ENCODE assay signal across 8 mouse cellular contexts in the genomic region with DNA sequence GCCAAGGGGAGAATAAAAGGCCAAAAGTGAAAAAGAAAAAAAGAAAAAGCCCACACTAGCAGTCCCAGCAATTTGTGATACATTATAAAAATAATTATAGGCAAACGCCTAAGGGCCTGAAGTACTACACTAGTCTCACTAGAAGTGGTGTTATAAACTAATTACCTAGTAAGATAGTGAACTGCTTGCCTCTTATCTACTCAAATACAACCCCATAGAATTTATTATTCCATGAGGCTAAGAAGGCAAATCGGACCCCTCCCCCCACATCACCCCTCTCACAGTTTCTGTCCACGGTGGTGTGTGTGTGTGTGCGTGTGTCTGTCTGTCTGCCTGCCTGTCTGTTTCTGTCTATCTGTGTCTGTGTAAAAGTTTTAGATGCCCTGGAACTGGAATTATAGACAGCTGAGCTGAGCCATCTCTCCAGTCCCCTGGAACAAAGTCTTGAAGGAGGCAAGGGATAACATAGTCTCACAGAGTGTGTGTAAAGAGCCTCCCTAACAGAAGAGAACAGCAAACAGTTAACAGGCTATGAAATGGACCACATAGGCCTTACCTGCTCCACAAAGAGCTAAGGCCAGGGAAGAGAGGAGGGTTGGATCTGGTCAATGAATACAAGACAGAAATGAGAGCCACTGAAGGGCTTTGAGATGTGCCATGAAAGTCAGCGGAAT. TPM values are rescaled to one million over a fixed set of nuclear protein-coding genes. Genes with fewer than 3 reads are reported as not detected.
A peak's percentile ranks its signal among the peaks of the same experiment; 100 is the strongest.
DNase-seq lines count a peak whose midpoint lies in the region; ATAC-seq and TF ChIP-seq lines count a peak whose summit lies in the region.

No protein-coding gene starts in this region.

- intact Hi-C loops in gastrocnemius, adult 2 months (cut with DNase I) = loop anchor here (5.0 kb wide), 1 partner anchor 81 kb away; a partner anchor contains a TSS
- intact Hi-C loops in left cerebral cortex, postnatal 25 days (cut with DNase I) = no loop called here

- TF ChIP-seq CTCF in gastrocnemius, adult 2 months (IDR thresholded peaks at IDR 0.05) = no peak

- DNase-seq in gastrocnemius, adult 2 months = no peak
- DNase-seq in gastrocnemius, postnatal 4 days (ENCODE audit: low spot score in 2 of 2) = no peak
- DNase-seq in A20 (ENCODE audit: low read depth, low spot score) = peak; percentile 51
- no peak for DNase-seq in liver, embryonic 13.5 days
- DNase-seq in urinary bladder, postnatal 10 days (ENCODE audit: low spot score) = no peak
- no peak for DNase-seq in frontal cortex, adult 2 months (ENCODE audit: extremely low spot score in 1 of 2, low spot score in 1 of 2)
- DNase-seq in left cerebral cortex, postnatal 25 days (ENCODE audit: low spot score in 2 of 2) = no peak

- H3K4me3 ChIP-seq in gastrocnemius, adult 2 months = peak overlapping the region; percentile 70
- peak overlapping the region; percentile 40 for H3K4me3 ChIP-seq in forebrain, embryonic 13.5 days
- peak overlapping the region; percentile 56 for H3K4me3 ChIP-seq in liver, embryonic 13.5 days (replicated peaks)

- H3K36me3 ChIP-seq in forebrain, embryonic 13.5 days (ENCODE audit: poor library complexity, severe bottlenecking) = no peaks in the 10 kb centered on the region
- no peaks in the 10 kb centered on the region for H3K36me3 ChIP-seq in liver, embryonic 13.5 days

- peak overlapping the region; percentile 48 for H3K4me2 ChIP-seq in forebrain, embryonic 13.5 days
- peak overlapping the region; percentile 41 for H3K4me2 ChIP-seq in liver, embryonic 13.5 days

- no peaks in the 10 kb centered on the region for H3K27me3 ChIP-seq in forebrain, embryonic 13.5 days
- H3K27me3 ChIP-seq in liver, embryonic 13.5 days = no peaks in the 10 kb centered on the region

- WGBS in forebrain, embryonic 13.5 days = 60% methylated on average over 5 of the region's 5 CpGs
- 39% methylated on average over 5 of the region's 5 CpGs for WGBS in liver, embryonic 13.5 days (ENCODE audit: insufficient replicate concordance)

- ATAC-seq in forebrain, embryonic 13.5 days = peak; percentile 62
- ATAC-seq in liver, embryonic 13.5 days (ENCODE audit: low read depth) = no peak

- H3K4me1 ChIP-seq in forebrain, embryonic 13.5 days = 0 out of 2 replicates have a peak, but pooled peaks cover 7% of the 10 kb centered on the region
- H3K4me1 ChIP-seq in liver, embryonic 13.5 days (replicated peaks) = peaks cover 8% of the 10 kb centered on the region

- no peaks in the 10 kb centered on the region for H3K9me3 ChIP-seq in forebrain, embryonic 13.5 days (replicated peaks)
- no peaks in the 10 kb centered on the region for H3K9me3 ChIP-seq in liver, embryonic 13.5 days (replicated peaks)

- peak overlapping the region; percentile 83 for H3K27ac ChIP-seq in gastrocnemius, adult 2 months
- H3K27ac ChIP-seq in forebrain, embryonic 13.5 days = peak overlapping the region; percentile 40; the same call in 1 of the 2 replicates
- H3K27ac ChIP-seq in liver, embryonic 13.5 days = no peak overlapping the region

- H3K9ac ChIP-seq in forebrain, embryonic 13.5 days = no peak overlapping the region
- H3K9ac ChIP-seq in liver, embryonic 13.5 days = 0 out of 2 replicates have a peak overlapping the region, but pooled peaks have one; percentile 52

RNA-seq across cellular contexts. Expression of a gene that starts 27.4 kb away (rescaled TPM):
- 1 to 10 TPM; 3.8 to 4.6 TPM for total RNA-seq in gastrocnemius, adult 2 months (2021)
- total RNA-seq in gastrocnemius, postnatal 4 days (2021) = 10 to 100 TPM; 27.9 to 30.1 TPM
- 5.3 and 7.1 TPM in 2 replicates for polyA plus RNA-seq in forebrain, embryonic 13.5 days (2015; fragmentation: Nextera tagmentation; extraction: Ambion mirVana)
- 0.43 and 0.46 TPM in 2 replicates for polyA plus RNA-seq in liver, embryonic 13.5 days (2015; fragmentation: Nextera tagmentation; extraction: Ambion mirVana)
- polyA plus RNA-seq in frontal cortex, adult 2 months (2012; rRNA removed) = 211 and 225 TPM in 2 replicates
- total RNA-seq in left cerebral cortex, postnatal 25 days (2021) = 100 to 1,000 TPM; 349 to 370 TPM

Comparison
In these comparisons a context has a peak if more than half of its experiments do, and no peak if none do; other contexts are left out.
1. RNA of a gene that starts 27.4 kb away (total RNA-seq): 349 to 370 TPM in left cerebral cortex, postnatal 25 days; 27.9 to 30.1 TPM in gastrocnemius, postnatal 4 days and 3.8 to 4.6 TPM in gastrocnemius, adult 2 months; every median in the first group is over 10 times any median in the second.
2. Peak in every context shown above with its lines, with median percentiles within 50 percentile points of each other: H3K4me3 ChIP-seq.